Mouse (Mus musculus): Measurements from ENCODE around the gene B430305J03Rik.

B430305J03Rik gene

DNA sequence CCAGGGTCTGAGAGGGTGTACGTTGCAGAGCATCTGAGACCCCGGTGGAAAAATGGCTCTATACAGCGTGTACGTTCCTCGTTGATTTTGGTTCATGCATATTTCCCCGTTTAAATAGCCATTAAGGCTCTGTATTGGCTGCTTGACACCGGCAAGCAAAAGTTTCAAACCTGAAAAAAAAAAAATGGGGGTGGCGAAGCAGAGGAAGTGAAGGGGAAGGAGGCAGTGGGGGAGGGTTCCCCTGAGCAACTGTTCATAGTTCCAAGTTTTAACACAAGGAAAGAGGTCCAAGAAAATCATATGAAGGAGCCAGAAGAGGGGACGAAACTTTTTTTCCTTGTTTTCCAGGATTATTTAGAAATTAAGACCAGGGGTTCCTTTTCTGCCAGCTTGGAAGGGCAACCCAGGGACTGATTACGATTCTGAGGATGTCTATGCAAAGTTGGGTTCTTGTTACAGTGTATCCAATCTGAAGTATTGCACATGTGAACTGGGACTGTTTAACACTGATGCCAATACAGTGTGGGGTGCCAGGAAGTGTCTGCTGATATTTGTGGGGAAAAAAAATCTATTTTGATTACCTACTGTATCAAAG lies at the start of gene B430305J03Rik:
Gene B430305J03Rik (minus strand): TSS at position 173 of the 595 bp plus-strand sequence.
- no peak for DNase-seq (ENCODE audit: low spot score)

DNA sequence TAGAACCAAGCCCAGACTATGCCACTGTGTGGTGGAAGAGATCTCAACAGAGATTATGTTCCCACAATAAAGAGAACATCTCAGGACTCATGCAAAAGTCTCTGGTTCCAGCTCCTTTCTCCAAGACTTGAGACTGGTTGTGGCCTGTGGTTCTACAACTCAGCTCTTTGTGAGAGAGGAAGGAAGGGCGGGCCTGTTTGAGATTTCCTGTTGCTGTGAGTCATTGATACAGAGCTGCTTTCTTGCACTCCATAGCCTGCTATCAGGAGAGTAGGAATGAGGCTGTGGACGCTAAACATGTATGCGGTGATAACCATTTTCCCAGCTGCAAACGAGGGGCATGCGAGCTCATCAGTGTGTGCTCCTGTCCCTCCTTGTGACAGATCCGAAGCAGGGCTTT lies 43.9 kb upstream of the B430305J03Rik start:
- no peak for DNase-seq (ENCODE audit: low spot score)

DNA sequence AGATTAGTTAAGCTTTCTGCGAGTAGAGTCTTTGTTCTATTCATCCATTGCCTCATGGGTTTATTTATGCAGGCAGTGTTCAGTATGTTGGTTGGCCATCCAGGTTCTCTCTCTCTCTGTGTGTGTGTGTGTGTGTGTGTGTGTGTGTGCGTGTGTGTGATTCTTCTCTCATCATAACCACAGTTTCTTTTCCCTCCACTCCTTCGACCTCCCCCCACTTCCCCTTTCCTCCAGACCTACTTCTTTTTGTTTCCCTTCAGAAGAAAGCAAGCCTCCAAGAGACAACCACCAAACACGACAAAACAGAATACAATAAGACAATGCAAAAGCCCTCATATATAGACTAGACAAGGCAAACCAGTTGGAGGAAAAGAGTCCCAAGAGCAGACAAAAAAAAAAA lies 41.2 kb upstream of the B430305J03Rik start:
- no peak for DNase-seq (ENCODE audit: low spot score)

DNA sequence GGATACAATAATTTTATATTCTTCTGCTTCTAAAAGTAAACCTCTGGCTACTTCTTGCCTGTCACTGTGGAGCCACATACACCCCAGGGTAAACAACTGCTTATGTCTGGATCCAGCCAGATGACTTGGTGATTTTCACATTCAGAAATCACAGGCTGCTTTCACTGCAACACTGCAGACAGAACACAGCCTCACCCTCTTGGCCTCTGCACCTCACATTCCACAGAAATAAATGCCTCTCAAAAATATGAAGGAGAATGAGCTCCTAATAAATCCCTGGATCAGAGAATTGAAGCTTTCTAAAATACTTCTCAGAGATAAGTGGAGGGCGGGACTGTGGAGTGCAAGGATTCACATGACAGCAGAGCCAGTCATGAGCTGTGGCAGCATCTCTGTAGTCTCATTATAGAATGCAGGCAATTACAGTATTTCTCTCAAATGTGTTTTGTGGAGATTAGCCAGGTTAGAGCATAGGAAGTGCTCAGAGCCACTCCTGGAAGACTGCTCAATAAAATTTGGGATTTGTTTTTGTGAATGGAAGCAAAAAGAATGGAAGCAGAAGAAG lies 35.2 kb upstream of the B430305J03Rik start:
- DNase-seq (ENCODE audit: low spot score) = no peak

DNA sequence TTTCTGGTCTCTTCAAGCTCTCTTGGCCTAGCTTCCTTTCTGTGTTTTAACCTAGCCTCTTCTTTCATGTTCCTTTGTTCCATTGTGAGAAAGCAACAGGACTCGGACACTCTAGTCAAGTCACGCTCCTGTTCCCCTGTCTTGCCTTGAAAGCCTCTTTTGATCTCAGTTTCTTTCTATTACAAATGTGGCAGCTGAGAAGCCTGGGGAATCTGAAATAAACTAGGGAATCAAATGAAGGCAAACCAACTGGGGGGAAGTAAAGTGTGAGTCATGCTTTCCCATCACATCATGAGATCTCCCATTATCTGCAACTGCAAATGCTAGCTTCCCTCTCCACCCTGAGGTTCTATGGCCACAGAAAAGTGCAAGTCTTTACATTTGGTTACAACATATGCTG lies 31.0 kb upstream of the B430305J03Rik start:
- DNase-seq (ENCODE audit: low spot score) = peak; percentile 9

DNA sequence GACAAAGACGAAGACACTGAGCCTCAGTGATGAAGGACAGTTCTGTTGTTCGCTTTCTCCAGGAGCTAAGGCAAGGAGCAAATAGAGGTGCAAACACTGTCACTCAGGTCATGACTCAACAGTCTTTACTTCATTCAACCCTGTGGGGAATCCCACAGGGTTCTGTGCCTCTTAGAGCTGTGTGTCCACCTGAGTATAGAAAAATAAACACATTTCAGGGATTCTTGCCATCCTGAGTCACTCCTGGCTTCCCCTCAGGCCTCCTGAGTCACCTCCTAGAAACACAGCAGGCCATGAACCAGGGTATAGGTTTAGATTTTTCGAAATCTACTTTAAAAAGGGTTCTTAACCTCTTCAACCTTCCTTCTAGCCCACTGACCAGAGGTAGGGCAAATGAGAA lies 29.6 kb upstream of the B430305J03Rik start:
- no peak for DNase-seq (ENCODE audit: low spot score)

DNA sequence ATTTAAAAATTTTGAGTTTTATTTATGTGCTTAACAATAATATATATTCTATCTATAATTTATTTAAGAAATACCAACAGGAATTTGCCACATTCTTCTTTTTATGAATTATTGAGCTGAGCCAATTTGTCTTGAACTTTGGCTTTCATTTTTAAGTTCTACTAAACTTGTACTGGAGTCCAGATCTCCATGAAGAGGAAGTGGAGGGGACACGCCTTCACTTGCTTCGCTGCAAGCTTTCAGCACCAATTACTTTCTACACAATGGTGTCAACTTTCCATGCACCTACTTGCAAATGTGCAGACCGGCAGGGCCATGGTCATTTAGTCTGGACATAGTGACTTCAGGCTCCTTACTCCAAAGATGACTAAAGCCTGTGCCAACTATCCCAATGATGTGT lies 27.8 kb upstream of the B430305J03Rik start:
- no peak for DNase-seq (ENCODE audit: low spot score)

DNA sequence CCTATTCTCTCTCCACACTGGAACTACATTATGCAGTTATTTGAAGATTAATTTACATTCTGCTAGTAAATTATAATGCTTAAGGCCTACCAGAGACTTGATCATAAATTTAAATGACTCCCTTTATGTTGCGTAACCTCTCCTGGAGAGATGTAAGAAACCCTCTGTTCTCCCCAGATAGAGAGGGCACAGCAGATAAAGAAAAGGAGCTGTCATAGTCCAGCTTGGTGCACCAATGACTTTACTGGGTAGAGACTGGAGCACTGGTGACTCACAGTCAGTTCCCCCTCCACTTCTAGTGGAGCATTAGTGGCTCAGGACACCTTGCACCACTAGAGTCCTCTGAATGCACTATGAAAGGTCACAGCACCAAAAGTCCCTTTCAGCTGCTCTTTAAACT lies 27.1 kb upstream of the B430305J03Rik start:
- DNase-seq (ENCODE audit: low spot score) = no peak

DNA sequence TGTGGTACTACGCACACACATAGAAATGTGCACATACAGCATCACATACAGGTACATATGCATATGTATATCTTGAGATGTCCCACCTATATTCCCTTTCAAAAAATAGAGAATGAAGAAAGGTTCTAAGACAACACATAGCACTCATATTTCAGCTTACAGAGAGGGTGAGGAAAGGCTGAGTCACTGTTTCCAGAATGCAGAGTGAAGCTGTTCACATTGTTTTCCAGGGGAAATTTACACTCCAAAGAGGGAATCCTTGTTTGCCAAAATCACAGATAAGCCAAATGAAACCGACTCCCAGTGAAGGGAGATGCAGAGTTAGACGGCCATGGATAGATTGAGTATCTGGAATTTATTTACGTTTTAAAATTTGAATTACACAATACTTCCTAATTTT lies 25.8 kb upstream of the B430305J03Rik start:
- DNase-seq (ENCODE audit: low spot score) = no peak

DNA sequence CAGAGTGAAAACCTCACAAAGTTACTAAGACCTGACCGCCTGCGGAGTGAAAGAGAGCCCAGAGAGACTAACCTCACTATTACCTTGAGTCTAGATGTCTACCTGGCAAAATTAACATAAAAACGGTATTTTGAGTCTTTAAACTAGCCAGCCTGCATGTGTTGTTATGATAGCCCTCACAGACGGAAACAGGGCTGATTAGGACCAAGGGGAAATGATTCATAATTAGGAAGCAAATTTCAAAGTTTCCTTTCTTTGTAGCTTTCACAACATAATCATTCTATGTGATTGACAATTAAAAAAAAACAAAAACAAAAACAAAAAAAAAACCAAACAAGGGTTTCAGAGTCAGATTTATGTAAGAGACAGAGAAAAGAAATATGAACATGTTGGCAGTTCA lies 20.6 kb upstream of the B430305J03Rik start:
- DNase-seq (ENCODE audit: low spot score) = no peak

DNA sequence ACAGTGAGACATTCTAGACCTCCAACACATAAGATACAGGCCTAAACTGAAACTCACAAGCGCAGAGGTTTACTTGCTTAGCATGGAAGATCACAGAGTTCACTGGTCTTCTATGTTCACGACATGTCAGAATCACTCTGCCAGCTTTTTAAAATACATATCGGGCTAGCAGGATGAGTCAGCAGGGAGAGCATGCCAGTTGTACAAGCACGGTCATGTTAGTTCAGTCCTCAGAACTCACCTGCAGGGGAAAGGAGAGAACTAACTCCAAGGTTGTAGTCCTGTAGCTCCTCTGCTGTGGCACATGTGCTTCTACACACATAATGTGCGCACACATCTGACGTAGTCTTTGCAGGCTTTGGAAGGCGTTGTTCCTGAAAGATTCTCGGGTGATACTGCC lies 10.2 kb upstream of the B430305J03Rik start:
- no peak for DNase-seq (ENCODE audit: low spot score)

DNA sequence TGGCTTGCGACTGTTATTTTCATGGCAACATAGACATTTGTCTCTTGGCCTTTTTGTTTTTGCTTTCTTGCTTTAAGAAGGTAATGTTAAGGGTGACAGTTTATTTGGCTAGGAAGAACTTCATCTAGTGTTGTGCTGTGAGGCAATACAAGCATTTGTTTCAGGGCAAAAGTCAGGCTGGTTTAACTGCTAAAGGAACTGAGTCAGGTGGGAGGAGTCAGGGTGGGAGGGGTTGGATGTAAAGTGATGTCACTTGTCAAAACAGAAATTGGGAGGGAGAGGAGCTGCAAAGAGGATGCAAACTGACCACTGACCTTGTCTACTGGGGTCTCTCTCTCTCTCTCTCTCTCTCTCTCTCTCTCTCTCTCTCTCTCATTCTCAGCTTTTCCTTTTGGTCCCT lies 2.7 kb upstream of the B430305J03Rik start:
- no peak for DNase-seq (ENCODE audit: low spot score)

DNA sequence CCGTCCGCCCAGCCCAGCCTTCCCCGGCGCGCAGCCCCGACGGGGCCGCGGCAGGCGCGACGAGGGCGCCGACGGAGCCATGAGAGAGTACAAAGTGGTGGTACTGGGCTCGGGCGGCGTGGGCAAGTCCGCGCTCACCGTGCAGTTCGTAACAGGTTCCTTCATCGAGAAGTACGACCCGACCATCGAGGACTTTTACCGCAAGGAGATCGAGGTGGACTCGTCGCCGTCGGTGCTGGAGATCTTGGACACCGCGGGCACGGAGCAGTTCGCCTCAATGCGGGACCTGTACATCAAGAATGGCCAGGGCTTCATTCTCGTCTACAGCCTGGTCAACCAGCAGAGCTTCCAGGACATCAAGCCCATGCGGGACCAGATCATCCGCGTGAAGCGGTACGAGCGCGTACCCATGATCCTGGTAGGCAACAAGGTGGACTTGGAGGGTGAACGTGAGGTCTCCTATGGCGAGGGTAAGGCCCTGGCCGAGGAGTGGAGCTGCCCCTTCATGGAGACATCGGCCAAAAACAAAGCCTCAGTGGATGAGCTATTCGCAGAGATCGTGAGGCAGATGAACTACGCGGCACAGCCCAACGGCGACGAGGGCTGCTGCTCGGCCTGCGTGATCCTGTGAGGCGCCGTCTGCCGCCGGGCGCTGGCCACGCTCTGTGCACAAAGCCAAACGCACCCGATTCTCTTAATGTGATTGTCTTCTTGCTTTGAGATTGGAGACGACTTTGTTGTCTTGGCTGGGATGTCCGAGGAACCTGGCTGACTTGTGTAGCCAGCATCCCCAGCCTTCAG lies 573 bp downstream of the B430305J03Rik start:
- DNase-seq (ENCODE audit: low spot score) = peak; percentile 61

DNA sequence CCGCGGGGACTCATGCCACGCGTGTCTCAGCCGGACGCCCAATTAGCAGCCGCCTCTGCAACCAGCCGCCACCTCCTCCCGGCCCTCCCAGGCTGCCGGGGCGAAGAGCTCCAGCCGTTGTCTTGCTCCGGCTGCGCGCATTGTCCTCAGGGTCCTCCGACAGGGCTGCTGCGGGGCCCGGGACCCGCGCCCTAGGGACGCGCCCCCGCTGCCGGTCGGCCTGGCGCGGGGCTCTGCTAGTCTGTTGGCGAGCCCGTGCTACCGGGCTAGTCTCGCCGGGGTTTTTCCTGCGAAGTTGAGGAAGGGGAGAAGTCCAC lies 1.1 kb downstream of the B430305J03Rik start:
- DNase-seq (ENCODE audit: low spot score) = no peak

DNA sequence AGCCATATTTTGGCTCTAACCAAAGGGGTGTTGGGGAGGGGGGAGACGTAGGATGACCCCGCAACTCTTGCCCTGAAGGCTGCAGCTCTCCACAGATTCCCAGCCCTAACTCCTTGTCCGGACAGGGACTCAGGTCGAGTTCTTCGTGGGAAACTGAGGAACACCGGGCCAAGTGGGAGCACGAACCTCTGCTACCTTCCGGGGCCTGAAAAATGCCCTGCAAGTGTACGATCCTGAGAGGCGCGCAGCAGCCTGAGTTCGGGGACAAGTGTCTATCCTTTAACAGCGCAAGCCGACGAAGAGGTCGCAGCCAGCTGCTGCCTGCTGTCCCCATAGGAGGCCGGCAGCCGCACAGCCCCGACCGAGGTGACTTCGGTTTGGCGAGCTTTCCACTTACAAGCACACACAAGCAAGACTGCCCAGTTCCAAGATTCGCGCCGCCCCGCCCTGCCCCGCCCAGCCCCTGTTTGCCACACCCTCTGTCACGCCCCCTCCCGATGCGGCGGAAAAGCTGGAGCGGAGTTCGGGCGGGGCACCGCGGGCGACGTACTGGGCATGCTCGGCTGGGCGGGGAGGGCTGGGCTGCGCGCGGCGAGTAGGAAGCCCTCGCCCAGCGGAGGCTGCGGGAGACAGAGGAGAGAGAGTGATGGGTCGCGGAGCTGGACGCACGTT lies 1.6 kb downstream of the B430305J03Rik start:
- DNase-seq (ENCODE audit: low spot score) = peak; percentile 94

DNA sequence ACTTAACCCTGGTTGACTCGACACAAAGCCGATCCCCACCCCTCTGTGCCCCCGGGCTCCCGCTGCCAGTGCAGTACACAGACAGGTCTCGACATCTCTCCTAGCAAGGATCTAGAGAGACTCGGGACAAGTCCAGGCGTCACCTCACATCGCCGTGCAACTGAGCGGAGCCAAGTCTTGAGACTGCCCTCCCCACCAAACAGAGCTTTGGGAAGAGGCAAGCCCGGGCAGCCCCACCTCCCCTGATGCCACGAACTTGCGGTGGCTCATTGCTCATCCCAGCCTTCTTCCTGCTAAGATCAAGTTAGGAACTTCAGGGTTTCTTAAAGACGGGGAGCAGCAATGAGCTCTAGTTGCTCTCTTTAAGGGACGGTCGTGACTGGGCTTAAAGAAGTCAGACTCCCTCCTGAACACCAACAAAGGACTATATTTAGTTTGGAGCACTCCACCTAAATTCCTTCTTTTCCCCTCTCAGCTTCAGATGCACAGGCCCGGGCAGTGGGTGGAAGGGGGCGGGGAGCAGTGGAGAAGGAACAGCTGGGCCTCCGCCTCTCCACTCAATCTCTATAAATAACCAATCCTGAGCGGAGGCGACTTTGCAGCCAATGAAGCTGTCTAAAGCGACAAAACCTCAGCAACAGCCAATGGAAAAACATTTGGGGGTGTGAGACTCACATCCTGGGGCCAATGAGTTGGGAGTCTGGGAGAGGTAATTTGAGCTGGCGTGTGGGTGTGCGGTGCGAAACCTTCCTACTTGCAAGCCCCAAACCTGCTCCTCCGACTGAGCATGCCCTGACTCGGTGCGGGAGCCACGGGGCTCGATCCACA lies 2.4 kb downstream of the B430305J03Rik start:
- DNase-seq (ENCODE audit: low spot score) = peak; percentile 96

DNA sequence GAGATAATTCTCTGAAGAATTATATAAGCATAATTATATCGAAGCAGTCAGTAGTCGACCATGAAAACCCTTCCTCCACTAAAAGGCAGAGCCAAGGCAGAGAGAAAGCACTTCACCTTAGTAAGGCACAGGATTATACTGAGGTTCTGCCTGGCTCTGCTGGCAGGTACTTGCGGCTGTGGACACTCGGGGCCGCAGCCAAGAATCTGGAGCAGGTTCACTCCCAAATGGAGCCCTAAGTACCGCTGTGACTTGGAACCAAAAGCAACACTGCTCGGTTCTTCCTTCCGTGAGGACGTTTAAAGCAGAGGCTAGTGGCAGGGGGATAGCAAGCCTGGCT lies 3.0 kb downstream of the B430305J03Rik start:
- DNase-seq (ENCODE audit: low spot score) = no peak

DNA sequence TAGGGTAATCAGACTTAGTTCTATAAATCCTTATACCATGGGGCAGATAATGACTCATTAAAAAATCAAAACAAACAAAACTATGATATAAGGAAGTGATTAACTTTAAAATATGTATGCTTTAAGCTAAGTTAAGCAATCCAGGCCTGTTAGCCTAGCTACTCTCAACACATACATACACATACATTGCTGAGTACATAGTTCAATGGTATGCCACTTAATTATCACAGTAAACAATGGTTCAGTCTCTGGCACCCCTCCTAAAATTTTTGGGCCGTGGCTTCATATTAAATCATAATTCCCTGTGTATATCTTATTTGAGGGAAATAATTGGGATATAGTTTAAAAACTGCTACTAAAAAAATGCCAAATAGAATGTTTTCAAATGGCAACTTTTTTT lies 4.4 kb downstream of the B430305J03Rik start, which contains the start of gene Rap2b:
Gene Rap2b (plus strand): TSS at position 301 of the 400 bp plus-strand sequence.
- DNase-seq (ENCODE audit: low spot score) = no peak

DNA sequence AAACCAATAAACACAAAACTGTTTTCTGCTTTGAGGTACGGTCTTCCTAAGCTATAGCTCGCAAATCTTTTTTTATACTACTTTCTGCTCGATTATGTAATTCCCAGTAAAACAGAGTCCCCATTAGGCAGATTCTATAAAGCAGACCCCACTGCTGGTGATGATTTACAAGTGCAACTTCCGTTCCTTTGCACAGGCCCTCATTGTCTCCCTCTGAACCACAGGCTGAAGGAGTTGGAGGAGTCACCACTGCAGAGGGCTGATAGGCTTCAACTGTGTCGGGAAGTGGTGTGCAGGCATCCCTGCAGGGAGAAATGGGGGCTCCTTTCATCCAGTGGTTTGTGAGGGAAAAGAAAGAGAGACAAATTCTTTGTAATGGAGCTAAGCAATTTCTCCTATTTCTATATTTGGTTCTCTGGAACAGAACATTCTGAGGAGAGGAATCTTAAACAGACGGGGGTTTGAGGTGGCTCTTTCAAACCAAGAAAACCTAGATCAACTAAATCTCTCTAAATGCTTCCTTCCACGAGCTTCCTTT lies 6.9 kb downstream of the B430305J03Rik start:
- DNase-seq (ENCODE audit: low spot score) = no peak

DNA sequence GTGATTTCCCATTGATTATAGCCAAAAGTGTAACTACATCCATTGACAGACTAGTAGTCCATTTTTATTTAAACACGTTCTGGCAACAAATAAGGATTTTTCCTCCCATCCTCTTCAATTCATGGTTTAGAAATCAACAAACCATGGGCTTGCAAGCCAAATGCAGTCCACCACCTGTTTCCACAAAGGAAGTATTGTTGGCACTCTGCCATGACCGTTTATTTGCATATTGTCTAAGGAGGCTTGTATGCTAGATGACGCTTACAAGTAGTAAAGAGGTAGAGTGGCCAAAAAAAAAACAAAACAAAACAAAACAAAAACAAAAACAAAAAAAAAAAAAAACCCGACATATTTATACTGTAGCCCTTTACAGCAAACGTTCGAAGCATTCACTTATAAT lies 7.6 kb downstream of the B430305J03Rik start:
- no peak for DNase-seq (ENCODE audit: low spot score)

DNA sequence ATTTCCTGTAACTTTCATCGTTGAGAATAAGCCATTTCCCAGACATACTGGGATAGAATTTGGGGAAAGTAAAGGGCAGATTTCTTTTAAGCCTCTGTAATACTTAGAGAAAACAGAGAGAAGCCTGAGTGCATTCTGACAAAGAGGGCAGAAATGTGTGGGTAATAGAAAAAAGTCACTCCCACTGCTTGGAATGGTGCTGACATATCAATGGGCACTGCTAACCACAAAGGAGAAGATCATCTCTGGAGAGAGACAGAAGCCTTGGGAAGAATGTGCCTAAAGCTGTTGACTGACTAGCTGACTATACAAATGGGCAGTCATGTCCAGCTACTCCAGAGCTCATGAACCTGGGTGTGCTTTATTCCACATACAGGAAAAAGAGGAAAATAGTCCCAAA lies 10.3 kb downstream of the B430305J03Rik start:
- DNase-seq (ENCODE audit: low spot score) = no peak

DNA sequence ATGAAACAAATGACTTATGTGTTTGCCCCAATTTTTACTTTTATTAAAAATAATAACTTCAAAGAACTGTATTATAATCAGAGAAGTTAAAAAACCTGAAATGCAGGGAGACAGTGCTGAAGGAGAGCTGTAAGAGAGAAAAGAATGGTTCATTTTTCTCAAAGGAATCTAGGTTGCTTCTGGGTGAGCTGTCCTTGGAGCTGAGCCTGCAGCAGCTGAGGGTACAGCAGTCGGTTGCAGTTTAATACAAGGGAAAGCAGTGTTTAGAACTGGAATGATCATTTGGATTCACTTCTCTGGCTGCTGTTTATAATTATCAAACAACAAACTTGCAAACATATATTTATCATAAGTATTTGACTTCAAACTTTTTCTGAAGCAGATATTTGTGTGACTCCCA lies 16.3 kb downstream of the B430305J03Rik start:
- DNase-seq (ENCODE audit: low spot score) = no peak

All from embryo, embryonic 10 days (tissue).